Mouse (Mus musculus): ENCODE data around the gene Ckap5.
A peak's percentile ranks its signal among the peaks of the same experiment; 100 is the strongest.

Ckap5 gene

GRCm38 (mm10) chr2:91627486-91627885 lies 100.9 kb downstream of the Ckap5 start:
- no peak for DNase-seq (ENCODE audit: low spot score)

- DNase-seq (ENCODE audit: low spot score) = no peak
These were observed 101.6 kb downstream of the Ckap5 start for GRCm38 (mm10) chr2:91628171-91628570.

- no peak for DNase-seq (ENCODE audit: low spot score)
These were observed 103.1 kb downstream of the Ckap5 start for GRCm38 (mm10) chr2:91629682-91630081.

GRCm38 (mm10) chr2:91630384-91630783 lies 103.8 kb downstream of the Ckap5 start:
- no peak for DNase-seq (ENCODE audit: low spot score)

- DNase-seq (ENCODE audit: low spot score) = no peak
These were observed 105.3 kb downstream of the Ckap5 start for GRCm38 (mm10) chr2:91631826-91632225.

- DNase-seq (ENCODE audit: low spot score) = no peak
These were observed 105.8 kb downstream of the Ckap5 start for GRCm38 (mm10) chr2:91632316-91632715.

- DNase-seq (ENCODE audit: low spot score) = no peak
These were observed 106.9 kb downstream of the Ckap5 start for GRCm38 (mm10) chr2:91633334-91633977.

- DNase-seq (ENCODE audit: low spot score) = peak; percentile 60
These were observed 108.3 kb downstream of the Ckap5 start for GRCm38 (mm10) chr2:91634841-91635240.

- DNase-seq (ENCODE audit: low spot score) = no peak
These were observed 108.9 kb downstream of the Ckap5 start for GRCm38 (mm10) chr2:91635486-91635885.

GRCm38 (mm10) chr2:91636229-91636628 lies 109.7 kb downstream of the Ckap5 start, which contains the start of gene F2:
TSS of gene F2 (minus strand) at chr2:91636414.
- no peak for DNase-seq (ENCODE audit: low spot score)

- no peak for DNase-seq (ENCODE audit: low spot score)
These were observed 110.3 kb downstream of the Ckap5 start for GRCm38 (mm10) chr2:91636727-91637338.

- DNase-seq (ENCODE audit: low spot score) = no peak
These were observed 112.4 kb downstream of the Ckap5 start for GRCm38 (mm10) chr2:91638931-91639330.

GRCm38 (mm10) chr2:91642825-91643415 lies 116.4 kb downstream of the Ckap5 start:
- DNase-seq (ENCODE audit: low spot score) = peak; percentile 47

GRCm38 (mm10) chr2:91644021-91644420 lies 117.5 kb downstream of the Ckap5 start:
- no peak for DNase-seq (ENCODE audit: low spot score)

GRCm38 (mm10) chr2:91645354-91645753 lies 118.8 kb downstream of the Ckap5 start:
- DNase-seq (ENCODE audit: low spot score) = no peak

- DNase-seq (ENCODE audit: low spot score) = no peak
These were observed 119.2 kb downstream of the Ckap5 start for GRCm38 (mm10) chr2:91645811-91646210.

GRCm38 (mm10) chr2:91646733-91647132 lies 120.2 kb downstream of the Ckap5 start:
- DNase-seq (ENCODE audit: low spot score) = peak; percentile 64

GRCm38 (mm10) chr2:91649152-91649551 lies 122.6 kb downstream of the Ckap5 start:
- no peak for DNase-seq (ENCODE audit: low spot score)

GRCm38 (mm10) chr2:91649553-91650359 lies 123.2 kb downstream of the Ckap5 start, which contains the start of the genes Zfp408 and Arhgap1:
TSS of gene Zfp408 (minus strand) at chr2:91649791.
TSS of gene Arhgap1 (plus strand) at chr2:91649860.
- peak; percentile 99 for DNase-seq (ENCODE audit: low spot score)

- peak; percentile 28 for DNase-seq (ENCODE audit: low spot score)
These were observed 123.9 kb downstream of the Ckap5 start for GRCm38 (mm10) chr2:91650360-91650995.

- no peak for DNase-seq (ENCODE audit: low spot score)
These were observed 125.1 kb downstream of the Ckap5 start for GRCm38 (mm10) chr2:91651458-91652258.
